Mouse (Mus musculus) gastrocnemius, adult 8-10 months (tissue): ENCODE results near the gene Flcn. TPM values are rescaled to one million over a fixed set of nuclear protein-coding genes. Genes with fewer than 3 reads are reported as not detected.
"Not testable (repeated sequence)": the region's sequence is repeated elsewhere in the genome, so short reads cannot be mapped to it uniquely, and the experiment has no call there.

Experiments used
- DNase-seq, 2 experiments: peaks; one replicate each; pipeline ENCODE4 v3.0.0; 2022; ENCODE audit warnings: low spot score in 2 of 2
- total RNA-seq, 4 experiments: library from RNA; stranded (reverse); gene quantifications; 2 replicates each; pipeline ENCODE4 v1.2.4; 2022

Flcn gene
- 10 to 100 TPM; 40.1 to 65.3 (median 43.4) TPM for total RNA-seq

- DNase-seq: peak; percentile 74 to 78
Observed at GRCm38 (mm10) chr11:59809670-59810474, at the start of gene Flcn. TSS of gene Flcn (minus strand) at chr11:59810016.

GRCm38 (mm10) chr11:59852865-59853264 lies 43.0 kb upstream of the Flcn start:
- no peak for DNase-seq

GRCm38 (mm10) chr11:59847891-59848884 lies 38.4 kb upstream of the Flcn start:
- peak; percentile 50 to 64 for DNase-seq

GRCm38 (mm10) chr11:59847131-59847530 lies 37.3 kb upstream of the Flcn start:
- DNase-seq: peak in 1 of 2 experiments; percentile 33

- no peak for DNase-seq
Observed at GRCm38 (mm10) chr11:59846311-59846710, 36.5 kb upstream of the Flcn start.

- peak; percentile 90 to 93 for DNase-seq
Observed at GRCm38 (mm10) chr11:59839459-59840126, 29.8 kb upstream of the Flcn start, which contains the start of gene Cops3. TSS of gene Cops3 (minus strand) at chr11:59839838.

GRCm38 (mm10) chr11:59839008-59839458 lies 29.2 kb upstream of the Flcn start, which contains the start of gene Nt5m:
TSS of gene Nt5m (plus strand) at chr11:59839447.
- DNase-seq: peak; percentile 88 to 89

- no peak for DNase-seq
Observed at GRCm38 (mm10) chr11:59838426-59838825, 28.6 kb upstream of the Flcn start.

GRCm38 (mm10) chr11:59837789-59838188 lies 28.0 kb upstream of the Flcn start:
- DNase-seq: not testable (repeated sequence)

- no peak for DNase-seq
Observed at GRCm38 (mm10) chr11:59821625-59822024, 11.8 kb upstream of the Flcn start.

GRCm38 (mm10) chr11:59817916-59818315 lies 8.1 kb upstream of the Flcn start:
- DNase-seq: no peak

GRCm38 (mm10) chr11:59815482-59816065 lies 5.8 kb upstream of the Flcn start:
- DNase-seq: no peak

- DNase-seq: no peak
Observed at GRCm38 (mm10) chr11:59814936-59815335, 5.1 kb upstream of the Flcn start.

GRCm38 (mm10) chr11:59814311-59814710 lies 4.5 kb upstream of the Flcn start:
- DNase-seq: no peak

GRCm38 (mm10) chr11:59813276-59813675 lies 3.5 kb upstream of the Flcn start:
- DNase-seq: no peak

- no peak for DNase-seq
Observed at GRCm38 (mm10) chr11:59811211-59811610, 1.4 kb upstream of the Flcn start.

GRCm38 (mm10) chr11:59810480-59811158 lies 803 bp upstream of the Flcn start:
- no peak for DNase-seq

- DNase-seq: no peak
Observed at GRCm38 (mm10) chr11:59809071-59809669, 646 bp downstream of the Flcn start.

- DNase-seq: no peak
Observed at GRCm38 (mm10) chr11:59808170-59808960, 1.5 kb downstream of the Flcn start.
